Mouse (Mus musculus) ES-E14 (cell line): ENCODE measurements at regions not wholly inside any gene's neighbourhood (a gene's known extent, or its start where the extent isn't known, plus 50 kb on each side); places are given as distances from the start of the nearest gene placed in this dataset.

ENCODE experiments used
- CHD2 ChIP-seq: IDR thresholded peaks from 2 replicates; pipeline ENCODE4 v1.6.1; 2014; ENCODE audit warnings: mild to moderate bottlenecking, low read depth, low read length, inconsistent platforms
- HCFC1 ChIP-seq: IDR thresholded peaks from 2 replicates; pipeline ENCODE4 v1.6.1; 2012; ENCODE audit warnings: low read length, inconsistent platforms, borderline replicate concordance; ENCODE audit not compliant: insufficient read depth
- ZC3H11A ChIP-seq: IDR thresholded peaks from 2 replicates; pipeline ENCODE4 v1.6.1; 2012; ENCODE audit warnings: low read depth, mild to moderate bottlenecking, inconsistent platforms, low read length, borderline replicate concordance
- ZNF384 ChIP-seq: IDR thresholded peaks from 2 replicates; pipeline ENCODE4 v1.6.1; 2012; ENCODE audit warnings: low read depth, low read length, inconsistent platforms

DNA sequence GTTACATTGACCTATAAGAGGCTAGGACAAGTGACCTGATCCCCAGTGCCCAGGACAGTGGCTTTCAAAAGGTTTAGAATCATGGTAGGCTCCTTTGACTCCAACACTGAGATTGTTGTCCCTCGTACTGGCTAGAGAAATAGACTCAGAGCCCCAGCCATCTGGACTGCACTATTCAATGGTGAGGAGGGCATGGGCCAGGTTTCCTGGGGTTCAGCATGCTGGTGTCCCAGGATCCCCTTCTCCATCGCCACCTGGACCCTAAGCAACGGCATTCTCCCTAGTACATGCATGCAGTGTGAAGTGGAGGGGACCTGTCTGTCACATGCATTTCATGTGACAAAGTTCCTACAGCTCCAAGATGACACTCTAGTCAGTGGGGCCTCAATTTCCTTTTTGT, 243.9 kb downstream of the Matn1 start:
- no peak for TF ChIP-seq HCFC1
- no peak for TF ChIP-seq CHD2
- no peak for TF ChIP-seq ZC3H11A
- TF ChIP-seq ZNF384, result no peak
